Mouse (Mus musculus): ENCODE measurements around the gene Gpr34. TPM values are rescaled to one million over a fixed set of nuclear protein-coding genes. Genes with fewer than 3 reads are reported as not detected.

The Gpr34 gene
- 7.0 and 8.6 TPM in 2 replicates for polyA plus RNA-seq (2015; fragmentation: Nextera tagmentation; extraction: Ambion mirVana)

GRCm38 (mm10) chrX:13631599-13632283 is at the start of gene Gpr34:
Gene Gpr34 (plus strand): TSS chrX:13632089.

GRCm38 (mm10) chrX:13661063-13661462 is 29.2 kb downstream of the Gpr34 start, which contains the start of gene Gpr82:
Gene Gpr82 (plus strand): TSS chrX:13661363.

Small RNA genes within 50 kb of the gene (microRNA-seq; reads per million reads assigned to microRNA genes)
- gene Gm25246, result not detected

Other genes with a start within 250 kb of the Gpr34 start
- gene Nyx, start 166.0 kb upstream of the Gpr34 start, polyA plus RNA-seq (2015; fragmentation: Nextera tagmentation; extraction: Ambion mirVana), result 0.28 and 0.36 TPM in 2 replicates
- 0.23 and 0.50 TPM in 2 replicates for gene Gpr82, start 29.3 kb downstream of the Gpr34 start, polyA plus RNA-seq (2015; fragmentation: Nextera tagmentation; extraction: Ambion mirVana)
- gene Cask, start 219.3 kb downstream of the Gpr34 start, polyA plus RNA-seq (2015; fragmentation: Nextera tagmentation; extraction: Ambion mirVana), result 61.1 and 67.6 TPM in 2 replicates

Data from neural tube, postnatal 0 days (tissue).